Mouse (Mus musculus): ENCODE results near the gene Pgm5. TPM values are rescaled to one million over a fixed set of nuclear protein-coding genes. Genes with fewer than 3 reads are reported as not detected.

The Pgm5 gene
- polyA plus RNA-seq, 1 experiment, result not detected

DNA sequence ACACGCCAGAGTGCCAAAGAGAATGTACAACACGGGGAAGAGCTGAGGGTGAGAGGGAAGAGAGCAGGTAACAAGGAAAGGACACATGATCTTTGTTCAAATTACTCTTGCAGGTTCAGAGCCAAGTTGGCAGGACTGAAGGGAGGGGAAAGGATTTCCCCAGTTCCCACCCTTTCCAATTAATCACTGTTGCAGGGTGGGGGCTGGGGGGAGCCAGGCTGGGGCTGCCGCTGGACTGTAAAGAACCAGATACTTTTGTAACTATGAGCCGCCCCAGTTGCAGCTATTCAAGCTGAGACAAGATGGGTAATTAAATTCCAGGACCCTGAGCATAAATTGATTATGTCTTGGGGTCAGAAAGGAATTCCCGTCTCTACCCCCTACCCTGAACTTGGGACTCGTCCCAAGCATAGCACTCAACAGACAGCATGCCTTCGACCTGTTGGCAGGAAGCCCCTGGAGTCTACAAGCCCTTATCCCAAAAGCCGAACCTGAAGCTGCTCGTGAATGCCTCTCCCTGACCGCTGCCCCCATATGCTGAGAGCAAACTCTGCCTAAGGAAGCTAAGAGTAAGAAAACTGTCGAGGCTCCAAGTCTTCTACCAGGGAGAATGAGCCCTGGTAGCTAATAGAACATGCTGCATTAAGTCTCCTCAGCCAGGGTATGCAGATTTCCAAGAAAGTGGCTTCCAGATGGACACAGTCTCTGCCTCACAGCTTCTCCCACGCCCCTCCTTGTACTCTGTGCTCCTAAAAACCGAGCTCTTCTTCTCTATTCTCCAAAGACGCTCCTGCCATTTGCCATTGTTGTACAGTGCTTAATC, 107.8 kb downstream of the Pgm5 start:
- TF ChIP-seq GATA1 (IDR thresholded peaks at IDR 0.05; ENCODE audit: low read length), result no peak

DNA sequence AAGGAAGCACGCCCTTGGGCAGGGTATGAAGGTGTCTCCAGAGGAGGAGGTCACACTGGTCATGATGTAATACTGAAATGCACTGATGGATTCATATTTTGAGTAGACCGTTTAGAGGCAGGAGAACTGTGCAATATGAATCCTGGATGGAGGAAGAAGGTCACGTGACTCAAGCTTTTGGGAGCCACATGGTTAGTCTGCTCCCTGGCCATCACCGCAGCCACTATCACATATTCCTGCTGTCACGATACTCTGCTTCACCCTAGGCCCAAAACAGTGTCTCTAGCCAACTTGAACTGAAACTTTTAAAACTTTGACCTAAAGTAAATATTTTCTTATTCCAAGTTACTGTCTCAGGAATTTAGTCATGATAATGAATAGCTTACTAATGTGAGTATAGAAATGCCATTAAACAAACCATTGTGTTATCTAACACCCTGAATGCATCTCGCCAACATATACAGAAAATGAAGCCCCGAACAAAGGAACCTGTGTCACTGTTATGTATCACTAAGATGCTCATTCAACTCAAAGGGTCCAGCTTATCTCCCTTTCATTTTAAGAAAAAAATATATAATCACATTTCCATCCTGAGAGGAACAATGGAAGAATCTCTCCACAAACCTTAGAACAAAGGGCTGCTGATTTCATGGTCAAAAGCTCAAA, 108.6 kb downstream of the Pgm5 start:
- TF ChIP-seq GATA1 (IDR thresholded peaks at IDR 0.05; ENCODE audit: low read length), result no peak

DNA sequence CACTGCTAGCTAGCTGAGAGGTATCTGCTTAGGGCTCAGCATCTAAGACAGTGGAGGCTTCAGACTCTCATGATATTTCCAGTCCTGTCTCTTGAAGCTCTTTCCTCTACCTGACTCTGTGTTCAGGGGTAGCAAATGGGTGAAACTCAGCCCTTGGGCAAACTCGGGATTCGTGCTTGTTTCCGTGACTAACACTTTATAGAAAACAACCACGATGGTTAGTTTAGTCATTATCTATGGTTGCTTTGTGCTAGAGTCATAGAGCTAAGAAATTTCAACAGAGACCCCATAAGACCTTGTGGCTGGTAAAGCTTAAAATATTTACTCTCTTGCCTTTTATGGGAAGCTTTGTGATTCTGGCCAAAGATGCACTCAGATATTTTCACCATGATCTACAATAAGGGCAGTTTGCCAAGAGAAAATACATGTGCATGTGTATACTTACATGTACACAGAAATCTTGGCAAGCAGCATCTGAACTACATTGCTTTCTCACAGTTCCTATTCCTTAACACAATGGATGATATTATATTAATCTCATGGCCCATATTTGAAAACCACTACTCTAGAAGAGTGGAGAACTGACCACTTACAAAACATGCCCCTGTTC, 115.3 kb downstream of the Pgm5 start:
- no peak for TF ChIP-seq GATA1 (IDR thresholded peaks at IDR 0.05; ENCODE audit: low read length)

DNA sequence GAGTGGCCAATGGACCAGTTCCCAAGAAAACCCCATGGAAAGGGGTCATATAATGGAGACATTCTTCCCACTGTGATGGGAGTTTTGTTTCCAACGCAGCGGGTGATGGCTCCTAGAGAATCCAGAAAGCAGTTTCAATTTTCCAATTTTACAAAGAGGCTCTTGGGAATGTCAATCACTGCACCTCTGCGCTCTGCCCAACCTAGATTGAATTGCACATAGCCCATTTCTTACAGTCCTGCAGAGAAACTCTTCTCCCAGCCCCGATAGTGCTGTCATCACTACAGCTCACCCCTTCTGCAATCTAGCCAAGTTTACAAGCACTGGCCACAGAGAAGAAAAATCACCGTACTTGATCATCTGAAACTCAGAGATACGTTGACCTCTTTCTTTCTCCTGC, 119.0 kb downstream of the Pgm5 start:
- no peak for TF ChIP-seq GATA1 (IDR thresholded peaks at IDR 0.05; ENCODE audit: low read length)

DNA sequence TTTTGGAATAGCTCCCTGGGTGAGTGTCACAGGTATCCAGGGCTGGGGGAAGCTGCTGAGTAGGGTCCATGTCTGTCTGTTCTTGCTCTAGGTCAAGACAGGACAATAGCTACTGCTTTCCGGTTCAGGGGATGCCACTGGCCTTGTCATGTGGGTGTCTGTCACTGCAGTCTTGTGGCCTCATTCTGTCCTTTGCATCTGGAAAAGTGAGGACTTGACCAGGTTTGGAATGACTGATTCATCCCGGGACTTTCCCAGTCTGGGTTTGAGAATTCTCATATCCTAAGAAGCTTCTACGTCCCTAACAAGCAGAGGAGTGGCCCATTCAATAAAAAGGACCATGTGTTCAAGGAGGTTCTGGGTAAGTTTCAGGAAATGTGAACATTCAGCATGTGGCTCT, 122.9 kb downstream of the Pgm5 start:
- TF ChIP-seq GATA1 (IDR thresholded peaks at IDR 0.05; ENCODE audit: low read length), result no peak

DNA sequence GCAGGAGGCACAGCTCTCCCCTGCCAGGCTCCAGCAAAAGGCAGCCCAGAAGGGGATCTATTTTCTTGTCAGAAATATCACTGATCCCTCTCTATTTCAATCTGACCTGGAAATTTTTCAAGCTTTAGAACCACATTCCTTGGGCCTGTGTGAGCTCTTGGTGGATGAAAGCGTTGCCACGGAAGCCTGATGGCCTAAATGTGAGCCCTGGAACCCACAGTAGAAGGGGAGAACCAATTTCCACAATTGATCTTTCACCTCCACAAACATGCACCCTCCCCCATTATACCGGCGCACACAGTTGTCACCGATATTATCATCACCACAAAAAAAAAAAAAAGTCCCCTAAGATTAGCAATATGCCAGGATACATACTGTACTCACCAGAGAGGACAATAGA, 123.6 kb downstream of the Pgm5 start:
- no peak for TF ChIP-seq GATA1 (IDR thresholded peaks at IDR 0.05; ENCODE audit: low read length)

DNA sequence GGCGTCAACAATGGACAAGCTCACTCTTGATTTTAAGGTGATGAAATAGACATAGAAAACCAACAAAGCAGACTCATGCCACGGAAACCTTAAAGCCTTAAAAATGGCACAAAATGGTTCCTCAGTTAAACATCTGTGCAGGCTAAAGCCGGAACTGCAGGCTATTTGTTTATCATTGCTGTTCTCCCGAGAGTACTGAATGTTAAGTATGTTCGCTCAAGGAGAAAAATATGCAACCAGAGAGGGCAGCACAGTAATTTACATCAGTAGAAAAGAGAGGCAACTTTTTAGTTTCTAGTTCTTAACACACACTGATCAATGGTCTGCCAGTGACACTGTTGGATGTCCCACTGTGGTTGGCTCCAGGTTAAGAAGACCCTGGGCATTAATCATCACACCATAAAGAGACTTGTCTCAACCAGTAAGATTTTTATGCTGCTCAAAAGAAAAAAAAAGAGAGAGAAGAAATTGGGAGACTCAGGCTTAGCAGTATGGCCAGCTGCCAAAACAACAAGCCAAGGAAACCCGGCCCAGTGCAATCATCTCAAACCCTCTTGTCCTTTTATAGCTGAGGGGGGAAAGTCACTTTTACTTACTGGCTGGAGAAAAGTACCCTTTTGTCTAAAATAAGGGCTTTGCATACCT, 126.0 kb downstream of the Pgm5 start:
- no peak for TF ChIP-seq GATA1 (IDR thresholded peaks at IDR 0.05; ENCODE audit: low read length)

DNA sequence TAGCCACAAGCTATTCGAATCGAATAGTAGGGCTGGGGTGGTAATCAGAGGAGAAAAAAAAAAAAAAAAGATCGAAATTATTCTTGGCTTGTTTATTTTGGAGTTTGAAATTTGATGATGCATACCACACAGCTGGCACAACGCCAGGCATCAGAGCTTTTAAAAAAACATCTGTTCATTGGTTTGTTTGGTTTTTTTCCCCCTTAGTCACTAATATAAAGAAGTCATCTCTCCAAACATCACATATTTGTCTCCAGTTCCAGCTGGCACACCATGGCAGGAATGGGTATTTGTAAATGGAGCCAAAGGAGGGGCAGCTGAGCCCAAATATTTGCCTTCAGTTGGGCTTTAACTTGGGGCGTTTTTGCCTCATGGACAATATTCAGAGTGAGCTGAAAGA, 131.0 kb downstream of the Pgm5 start:
- no peak for TF ChIP-seq GATA1 (IDR thresholded peaks at IDR 0.05; ENCODE audit: low read length)

DNA sequence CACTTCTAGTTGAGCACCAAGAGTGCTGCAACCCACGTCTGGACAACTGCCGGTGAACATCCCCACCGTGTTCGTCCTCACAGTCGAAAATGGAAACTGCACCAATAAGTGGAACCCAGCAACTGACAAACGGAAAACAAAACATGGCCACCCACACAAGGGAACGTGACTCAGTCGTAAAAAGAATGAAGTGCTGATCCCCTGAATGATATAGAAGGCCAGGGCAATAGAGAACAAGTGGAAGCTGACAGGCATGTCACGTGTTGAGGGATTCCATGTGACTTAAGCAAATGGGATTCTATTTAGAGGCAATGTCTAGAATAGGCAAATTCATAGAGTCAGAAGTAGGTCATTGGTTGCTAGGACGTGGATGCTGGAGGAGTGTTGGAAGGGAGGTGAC, 137.3 kb downstream of the Pgm5 start:
- TF ChIP-seq GATA1 (IDR thresholded peaks at IDR 0.05; ENCODE audit: low read length), result no peak

DNA sequence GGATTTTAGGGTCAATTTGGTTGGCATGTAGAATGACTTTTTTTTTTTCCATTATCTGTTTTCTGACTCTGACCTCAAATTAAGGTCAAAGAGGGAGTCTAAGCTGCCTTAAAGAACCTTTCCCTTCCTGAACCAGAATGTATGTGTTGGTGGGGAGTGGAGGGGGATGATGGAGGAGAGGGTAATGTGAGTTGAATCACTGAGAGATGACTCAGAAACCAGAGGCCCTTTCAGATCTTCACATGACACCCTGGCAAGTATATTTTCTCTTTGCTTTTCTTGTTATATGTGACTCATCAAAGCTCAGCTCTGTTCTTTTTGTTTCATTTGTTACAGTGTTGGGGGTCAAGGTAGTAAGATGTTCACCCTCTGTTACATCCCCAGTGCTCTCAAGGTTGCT, 141.2 kb downstream of the Pgm5 start:
- TF ChIP-seq GATA1 (IDR thresholded peaks at IDR 0.05; ENCODE audit: low read length), result no peak

DNA sequence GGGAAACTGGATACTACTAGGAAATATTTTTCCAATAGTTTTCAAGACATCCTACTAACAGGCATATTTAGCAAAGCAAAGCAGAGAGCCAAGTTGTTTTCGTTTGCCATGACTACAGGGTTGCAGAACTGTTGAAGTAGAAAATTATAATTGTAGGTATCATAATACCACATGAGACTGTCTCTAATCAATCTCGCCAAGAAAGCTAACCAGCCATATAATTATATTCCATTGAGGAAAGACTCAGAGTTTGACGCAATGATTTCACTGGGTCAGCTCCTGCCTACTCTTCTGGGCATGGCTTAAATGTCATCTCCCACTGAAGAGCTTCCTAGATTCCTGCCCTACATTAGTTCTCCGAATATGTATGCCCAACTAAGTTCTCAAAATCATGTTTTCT, 142.2 kb downstream of the Pgm5 start:
- TF ChIP-seq GATA1 (IDR thresholded peaks at IDR 0.05; ENCODE audit: low read length), result no peak

DNA sequence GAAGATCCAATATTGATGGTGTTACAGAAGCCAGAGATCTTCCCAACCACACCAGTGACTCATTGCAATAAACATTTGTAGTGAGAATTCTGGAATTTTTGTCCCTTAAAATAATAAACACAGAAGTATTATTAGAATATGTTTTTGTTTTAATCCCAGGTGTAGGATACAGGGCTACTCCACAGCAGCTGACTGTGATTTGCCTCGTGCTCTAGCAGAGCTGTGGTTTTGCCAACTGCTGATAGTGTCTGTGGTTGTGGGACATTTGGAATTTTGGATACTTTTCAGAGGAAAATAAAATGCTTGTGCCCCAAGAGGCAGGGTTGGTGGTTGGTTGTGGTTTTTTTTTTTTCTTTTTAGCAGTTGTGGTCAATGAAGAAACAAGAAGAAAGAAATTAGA, 143.6 kb downstream of the Pgm5 start:
- no peak for TF ChIP-seq GATA1 (IDR thresholded peaks at IDR 0.05; ENCODE audit: low read length)

DNA sequence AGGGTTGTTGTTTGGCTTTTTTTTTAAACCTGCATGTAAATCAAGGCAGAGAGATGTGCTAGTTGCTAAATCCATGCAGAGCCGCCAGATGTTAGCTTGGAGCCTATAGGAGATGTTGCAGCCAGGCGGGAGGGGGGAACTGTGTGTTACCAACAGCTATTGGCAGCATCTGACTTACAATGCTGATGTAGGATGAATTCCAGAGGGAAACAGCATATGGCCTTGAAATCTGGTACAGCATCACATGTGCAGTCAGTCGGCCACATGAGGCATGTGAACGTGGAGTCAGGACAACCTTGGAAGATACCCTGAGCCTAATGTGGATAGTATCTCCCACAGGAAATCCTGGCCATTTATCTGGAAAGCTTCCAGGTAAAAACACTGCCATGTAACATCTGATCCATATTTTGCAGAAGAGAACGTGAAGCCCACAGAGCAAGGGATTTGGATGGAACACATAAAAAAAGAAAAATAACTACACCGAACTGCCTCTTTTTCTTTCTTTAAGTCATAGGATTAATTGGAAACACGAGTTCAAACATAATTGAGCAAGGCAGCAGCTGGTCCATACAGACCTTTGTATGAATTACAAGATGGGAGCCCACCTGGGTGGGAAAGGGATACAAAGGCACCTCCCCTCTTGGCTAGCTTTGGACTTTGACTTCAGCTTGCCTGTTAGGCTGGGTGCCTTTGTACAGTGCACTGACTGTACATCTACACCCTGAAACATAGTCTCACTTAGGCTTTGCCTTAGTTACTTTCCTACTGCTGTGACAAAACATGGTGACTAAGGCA, 145.2 kb downstream of the Pgm5 start:
- no peak for TF ChIP-seq GATA1 (IDR thresholded peaks at IDR 0.05; ENCODE audit: low read length)

DNA sequence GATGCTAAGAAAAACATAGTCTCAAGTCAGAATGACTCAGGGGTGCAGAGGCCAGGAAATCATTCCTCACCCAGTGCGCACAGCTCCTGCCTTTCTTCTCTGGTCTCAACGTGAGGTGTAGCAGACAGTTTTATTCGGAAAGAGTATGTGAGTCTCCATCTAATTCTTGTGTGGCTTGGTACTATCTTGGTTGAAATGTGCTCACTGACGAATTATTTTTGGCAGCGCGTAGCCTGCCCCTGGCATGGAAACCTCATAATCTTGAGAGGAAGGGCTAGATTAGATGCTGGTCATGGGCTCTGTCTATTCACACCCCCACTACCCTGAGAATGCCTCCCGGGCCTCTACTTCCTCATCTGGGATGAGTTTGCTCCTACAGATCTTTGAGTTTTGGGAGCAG, 153.6 kb downstream of the Pgm5 start:
- no peak for TF ChIP-seq GATA1 (IDR thresholded peaks at IDR 0.05; ENCODE audit: low read length)
